Mouse (Mus musculus) brain, embryonic 14.5 days (tissue): ENCODE measurements at regions not wholly inside any gene's neighbourhood (a gene's known extent, or its start where the extent isn't known, plus 50 kb on each side); places are given as distances from the start of the nearest gene placed in this dataset.

Experiments used
- CTCF ChIP-seq: fragments of 200-500 bp; IDR thresholded peaks from 2 replicates; pipeline ENCODE4 v1.5.1; 2012; ENCODE audit warnings: inconsistent platforms, mild to moderate bottlenecking, moderate library complexity, borderline replicate concordance; ENCODE audit not compliant: insufficient read depth, insufficient read length; ENCODE audit errors: extremely low read depth
- POLR2A ChIP-seq: fragments of 200-500 bp; IDR thresholded peaks from 2 replicates; pipeline ENCODE4 v1.6.1; 2012; ENCODE audit warnings: mild to moderate bottlenecking, inconsistent platforms, borderline replicate concordance; ENCODE audit not compliant: poor library complexity, insufficient read depth, insufficient read length, severe bottlenecking; ENCODE audit errors: extremely low read depth

- TF ChIP-seq CTCF (no peak), POLR2A (no peak)
Observed at GRCm38 (mm10) chr10:118795061-118795407, 75.0 kb downstream of the Dyrk2 start.
